Mouse (Mus musculus) testis, adult 2 months (tissue): ENCODE measurements around the gene Tns1. TPM values are rescaled to one million over a fixed set of nuclear protein-coding genes. Genes with fewer than 3 reads are reported as not detected.

Source experiments
- H3K27ac ChIP-seq: fragments of 200-500 bp; 2 replicates; pipeline ENCODE4 v1.5.1; 2012; ENCODE audit warnings: low read depth, low read length; ENCODE audit not compliant: control insufficient read depth, insufficient read depth
- H3K27me3 ChIP-seq: fragments of 200-500 bp; 2 replicates; pipeline ENCODE4 v1.6.1; 2012; ENCODE audit warnings: mild to moderate bottlenecking, low read length, moderate library complexity; ENCODE audit not compliant: control insufficient read depth, insufficient read depth
- H3K36me3 ChIP-seq: fragments of 200-500 bp; 2 replicates; pipeline ENCODE4 v1.6.1; 2012; ENCODE audit warnings: mild to moderate bottlenecking, low read length; ENCODE audit not compliant: control insufficient read depth, insufficient read depth
- H3K4me1 ChIP-seq: fragments of 200-500 bp; 2 replicates; pipeline ENCODE4 v1.6.1; 2012; ENCODE audit warnings: low read length; ENCODE audit not compliant: control insufficient read depth, insufficient read depth
- H3K4me3 ChIP-seq: fragments of 200-500 bp; 2 replicates; pipeline ENCODE4 v1.5.1; 2012; ENCODE audit warnings: low read depth, mild to moderate bottlenecking, low read length, moderate library complexity, mixed read lengths; ENCODE audit not compliant: control insufficient read depth
- CTCF ChIP-seq: fragments of 200-500 bp; IDR thresholded peaks from 2 replicates; pipeline ENCODE4 v1.5.1; 2012; ENCODE audit warnings: low read depth, mild to moderate bottlenecking, inconsistent platforms, low read length, moderate library complexity; ENCODE audit not compliant: control insufficient read depth, insufficient read depth, insufficient replicate concordance
- POLR2A ChIP-seq: fragments of 200-500 bp; IDR thresholded peaks from 2 replicates; pipeline ENCODE4 v1.6.1; 2012; ENCODE audit warnings: low read depth, mild to moderate bottlenecking, inconsistent platforms, low read length, moderate library complexity; ENCODE audit not compliant: control insufficient read depth
- polyA plus RNA-seq: library from polyadenylated mRNA; depleted of rRNA; stranded (reverse); fragments of >200 nt; gene quantifications from 2 replicates; pipeline ENCODE4 v1.2.3, GENCODE M21; 2012

Gene Tns1
- polyA plus RNA-seq, 1 experiment: 422 TPM

- H3K4me1 ChIP-seq: peaks cover 17% of the 10 kb centered on the region
- no peaks in the 10 kb centered on the region for H3K27me3 ChIP-seq
- no peak overlapping the region for H3K27ac ChIP-seq
- H3K36me3 ChIP-seq: no peaks in the 10 kb centered on the region
- TF ChIP-seq CTCF (no peak), POLR2A (no peak)
- H3K4me3 ChIP-seq: no peak overlapping the region
These were observed 180.5 kb downstream of the Tns1 start for GRCm38 (mm10) chr1:73943667-73944289.

GRCm38 (mm10) chr1:73943255-73943654 is 181.0 kb downstream of the Tns1 start:
- H3K4me1 ChIP-seq: peaks cover 17% of the 10 kb centered on the region
- H3K4me3 ChIP-seq: no peak overlapping the region
- TF ChIP-seq CTCF (no peak), POLR2A (no peak)
- no peaks in the 10 kb centered on the region for H3K36me3 ChIP-seq
- no peaks in the 10 kb centered on the region for H3K27me3 ChIP-seq
- H3K27ac ChIP-seq: no peak overlapping the region

- peaks cover 14% of the 10 kb centered on the region for H3K4me1 ChIP-seq
- TF ChIP-seq POLR2A: no peak
- TF ChIP-seq CTCF: no peak
- H3K4me3 ChIP-seq: no peak overlapping the region
- no peaks in the 10 kb centered on the region for H3K36me3 ChIP-seq
- H3K27me3 ChIP-seq: no peaks in the 10 kb centered on the region
- no peak overlapping the region for H3K27ac ChIP-seq
These were observed 182.0 kb downstream of the Tns1 start for GRCm38 (mm10) chr1:73942243-73942642.

GRCm38 (mm10) chr1:73941697-73942096 is 182.6 kb downstream of the Tns1 start:
- Histone ChIP-seq H3K27ac (no peak overlapping the region), H3K4me1 (peaks cover 13% of the 10 kb centered on the region)
- no peak for TF ChIP-seq CTCF

GRCm38 (mm10) chr1:73940491-73941204 is 183.6 kb downstream of the Tns1 start:
- TF ChIP-seq POLR2A: no peak
- TF ChIP-seq CTCF: no peak
- Histone ChIP-seq H3K27ac (no peak overlapping the region), H3K4me1 (peaks cover 12% of the 10 kb centered on the region), H3K36me3 (no peaks in the 10 kb centered on the region), H3K4me3 (no peak overlapping the region), H3K27me3 (no peaks in the 10 kb centered on the region)

More at GRCm38 (mm10) chr1:73941697-73942096, 182.6 kb downstream of the Tns1 start:
- no peaks in the 10 kb centered on the region for H3K36me3 ChIP-seq
- no peaks in the 10 kb centered on the region for H3K27me3 ChIP-seq
- no peak overlapping the region for H3K4me3 ChIP-seq

GRCm38 (mm10) chr1:73938597-73938996 is 185.7 kb downstream of the Tns1 start:
- Histone ChIP-seq H3K36me3 (no peaks in the 10 kb centered on the region), H3K27ac (no peak overlapping the region), H3K4me1 (peaks cover 5% of the 10 kb centered on the region), H3K4me3 (no peak overlapping the region), H3K27me3 (no peaks in the 10 kb centered on the region)
- no peak for TF ChIP-seq CTCF
- no peak for TF ChIP-seq POLR2A

- H3K27ac ChIP-seq: no peak overlapping the region
- no peak overlapping the region for H3K4me3 ChIP-seq
- no peaks in the 10 kb centered on the region for H3K27me3 ChIP-seq
- no peak for TF ChIP-seq POLR2A
- no peak for TF ChIP-seq CTCF
- peaks cover 2% of the 10 kb centered on the region for H3K4me1 ChIP-seq
- no peaks in the 10 kb centered on the region for H3K36me3 ChIP-seq
These were observed 186.4 kb downstream of the Tns1 start for GRCm38 (mm10) chr1:73937805-73938204.

GRCm38 (mm10) chr1:73936537-73936936 is 187.7 kb downstream of the Tns1 start:
- Histone ChIP-seq H3K4me1 (no peaks in the 10 kb centered on the region; the same call in 1 of the 2 replicates), H3K27ac (no peak overlapping the region), H3K36me3 (no peaks in the 10 kb centered on the region), H3K4me3 (no peak overlapping the region), H3K27me3 (no peaks in the 10 kb centered on the region)
- TF ChIP-seq POLR2A (no peak), CTCF (no peak)
